Mouse (Mus musculus) kidney, embryonic 16.5 days (tissue): ENCODE results near the gene Gbe1. TPM values are rescaled to one million over a fixed set of nuclear protein-coding genes. Genes with fewer than 3 reads are reported as not detected.
A peak's percentile ranks its signal among the peaks of the same experiment; 100 is the strongest.

Experiments used
- ATAC-seq: fragments of 200-750 bp; cut with Nextera tagmentation; 2 replicates; pipeline ENCODE4 v1.8.0; 2017; ENCODE audit warnings: moderate TSS enrichment; ENCODE audit not compliant: low FRiP score, low TSS enrichment
- H3K27ac ChIP-seq: fragments of 300-500 bp; sonication (generic); 2 replicates; pipeline ENCODE4 v1.5.1; 2014; ENCODE audit warnings: low read length
- H3K27me3 ChIP-seq: fragments of 300-500 bp; sonication (generic); 2 replicates; pipeline ENCODE4 v1.6.1; 2014; ENCODE audit warnings: low read length, control low read depth, mixed read lengths; ENCODE audit not compliant: insufficient read depth
- H3K36me3 ChIP-seq: fragments of 300-500 bp; sonication (generic); 2 replicates; pipeline ENCODE4 v1.6.1; 2014; ENCODE audit warnings: low read length, control low read depth, mixed read lengths; ENCODE audit not compliant: insufficient read depth
- H3K4me1 ChIP-seq: fragments of 300-500 bp; sonication (generic); 2 replicates; pipeline ENCODE4 v1.6.1; 2014; ENCODE audit warnings: low read length, control low read depth, mixed read lengths; ENCODE audit not compliant: insufficient read depth
- H3K4me2 ChIP-seq: fragments of 300-500 bp; sonication (generic); replicated peaks from 2 replicates; pipeline ENCODE4 v1.6.1; 2014; ENCODE audit warnings: low read depth, low read length
- H3K4me3 ChIP-seq: fragments of 300-500 bp; sonication (generic); 2 replicates; pipeline ENCODE4 v1.5.1; 2014; ENCODE audit warnings: mild to moderate bottlenecking, low read length
- H3K9ac ChIP-seq: fragments of 300-500 bp; sonication (generic); replicated peaks from 2 replicates; pipeline ENCODE4 v1.6.1; 2014; ENCODE audit warnings: low read length
- H3K9me3 ChIP-seq: fragments of 300-500 bp; sonication (generic); 2 replicates; pipeline ENCODE4 v1.6.1; 2016; ENCODE audit warnings: low read length, control low read depth
- WGBS: fragments of 180-500 bp; shearing (Covaris S2); extraction: QIAGEN DNeasy Blood & Tissue Kit; methylation state at CpG from one replicate; pipeline ENCODE4 v1.1.7; 2014; 5-methylcytosine and 5-hydroxymethylcytosine counted together
- polyA plus RNA-seq: library from polyadenylated mRNA; unstranded; fragments of >200 nt; fragmentation: Nextera tagmentation; extraction: Ambion mirVana; gene quantifications from 2 replicates; pipeline ENCODE4 v1.2.1, GENCODE M21; 2015

The Gbe1 gene
- polyA plus RNA-seq, 1 experiment from 2014 or later: 30.1 TPM

DNA sequence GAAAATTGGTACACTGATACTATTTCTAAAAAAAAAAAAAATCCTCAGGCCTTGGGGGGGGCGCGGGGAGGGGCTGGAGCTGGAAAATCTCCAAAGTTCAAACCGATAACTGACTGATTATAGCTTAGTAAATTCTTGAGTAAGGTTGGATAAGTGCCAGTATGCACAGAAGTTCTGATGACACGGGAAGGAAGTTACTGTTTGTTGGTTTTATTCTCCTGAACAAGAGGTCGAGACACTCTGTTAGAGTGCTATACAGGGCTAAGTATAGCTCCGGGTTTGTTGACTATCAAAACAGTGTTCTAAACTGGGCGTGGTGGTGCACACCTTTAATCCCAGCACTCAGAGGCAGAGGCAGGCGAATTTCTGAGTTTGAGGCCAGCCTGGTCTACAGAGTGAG, 36.3 kb downstream of the Gbe1 start:
- H3K27me3 ChIP-seq: no peaks in the 10 kb centered on the region
- no peaks in the 10 kb centered on the region for H3K9me3 ChIP-seq
- H3K27ac ChIP-seq: no peak overlapping the region
- no peak overlapping the region for H3K9ac ChIP-seq
- no peak overlapping the region for H3K4me2 ChIP-seq
- 0 out of 2 replicates have a peak, but pooled peaks cover 5% of the 10 kb centered on the region for H3K4me1 ChIP-seq
- no peak overlapping the region for H3K4me3 ChIP-seq
- no peaks in the 10 kb centered on the region for H3K36me3 ChIP-seq
- ATAC-seq: no peak
- WGBS: 54% methylated on average over 8 of the region's 8 CpGs

- H3K36me3 ChIP-seq: no peaks in the 10 kb centered on the region
- 0 out of 2 replicates have a peak overlapping the region, but pooled peaks have one; percentile 35 for H3K9ac ChIP-seq
- H3K4me1 ChIP-seq: 0 out of 2 replicates have a peak, but pooled peaks cover 5% of the 10 kb centered on the region
- H3K9me3 ChIP-seq: no peaks in the 10 kb centered on the region
- H3K27ac ChIP-seq: peak overlapping the region; percentile 63
- peak overlapping the region; percentile 20; the same call in 1 of the 2 replicates for H3K4me3 ChIP-seq
- H3K27me3 ChIP-seq: no peaks in the 10 kb centered on the region
- WGBS: 19% methylated on average over 11 of the region's 11 CpGs
- peak overlapping the region; percentile 41 for H3K4me2 ChIP-seq
- peak; percentile 96 for ATAC-seq
Observed at GRCm38 (mm10) chr16:70351641-70352280, 38.0 kb downstream of the Gbe1 start.

DNA sequence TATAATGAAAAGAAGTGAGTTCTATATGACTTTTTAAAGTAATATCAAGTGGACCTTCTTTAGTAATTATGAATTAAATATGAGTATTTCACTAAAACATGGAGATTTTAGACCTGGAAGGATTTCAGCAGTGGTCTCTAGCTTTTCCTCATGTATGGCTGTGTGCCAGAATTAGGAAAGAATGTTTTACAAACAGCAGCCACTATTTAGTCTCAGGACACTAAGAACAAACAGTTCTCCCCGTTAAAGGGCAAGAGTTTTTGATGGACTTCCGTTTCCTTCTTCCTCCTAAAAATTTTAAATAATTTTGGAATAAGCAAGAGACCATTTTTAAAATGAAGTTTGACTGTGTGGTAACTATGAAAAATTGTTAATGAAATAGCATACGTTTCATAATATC, 38.8 kb downstream of the Gbe1 start:
- Histone ChIP-seq H3K4me2 (no peak overlapping the region), H3K27ac (no peak overlapping the region), H3K27me3 (no peaks in the 10 kb centered on the region), H3K9ac (no peak overlapping the region), H3K4me1 (0 out of 2 replicates have a peak, but pooled peaks cover 5% of the 10 kb centered on the region), H3K4me3 (no peak overlapping the region), H3K36me3 (no peaks in the 10 kb centered on the region), H3K9me3 (no peaks in the 10 kb centered on the region)
- 41% methylated on average over 3 of the region's 3 CpGs for WGBS
- ATAC-seq: no peak

DNA sequence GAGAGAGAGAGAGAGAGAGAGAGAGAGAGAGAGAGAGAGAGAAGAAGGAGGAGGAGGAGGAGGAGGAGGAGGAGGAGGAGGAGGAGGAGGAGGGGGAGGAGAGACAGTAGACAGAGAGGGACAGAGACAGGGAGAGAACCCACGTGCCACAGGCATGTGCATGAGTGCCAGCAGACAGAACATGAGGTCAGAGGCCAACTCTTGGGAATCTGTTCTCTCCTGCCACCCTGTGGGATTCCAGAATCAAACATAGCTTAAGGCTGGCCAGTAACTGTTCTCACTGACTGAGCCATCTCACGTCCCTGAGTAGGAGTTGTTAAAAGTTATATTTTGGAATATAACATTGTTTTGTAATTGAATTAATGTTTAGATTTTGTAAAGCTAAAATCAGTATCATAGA, 39.3 kb downstream of the Gbe1 start:
- H3K9ac ChIP-seq: no peak overlapping the region
- no peak overlapping the region for H3K4me3 ChIP-seq
- peak; percentile 67; the same call in 1 of the 2 replicates for ATAC-seq
- H3K9me3 ChIP-seq: no peaks in the 10 kb centered on the region
- no peaks in the 10 kb centered on the region for H3K36me3 ChIP-seq
- 32% methylated on average over 2 of the region's 2 CpGs for WGBS
- no peaks in the 10 kb centered on the region for H3K27me3 ChIP-seq
- no peak overlapping the region for H3K4me2 ChIP-seq
- H3K27ac ChIP-seq: no peak overlapping the region
- 0 out of 2 replicates have a peak, but pooled peaks cover 5% of the 10 kb centered on the region for H3K4me1 ChIP-seq

DNA sequence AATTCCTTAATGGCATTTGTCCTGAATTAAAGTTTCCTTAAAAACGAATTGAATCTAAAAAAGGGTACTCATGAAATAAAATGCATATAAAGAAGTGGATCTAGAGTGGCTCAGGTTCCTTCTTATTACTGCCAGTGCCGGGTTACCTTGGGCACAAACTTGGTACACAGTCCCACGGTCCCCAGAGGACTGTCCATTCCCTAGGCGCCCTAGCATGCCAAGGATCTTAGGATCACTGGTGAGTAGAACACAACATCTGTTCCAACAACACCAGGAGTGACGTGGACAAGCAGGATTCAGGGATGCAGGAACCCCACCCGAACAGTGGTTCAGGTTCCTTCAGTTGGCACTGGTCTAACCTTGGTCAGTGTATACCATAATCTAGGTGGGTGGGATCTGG, 44.6 kb downstream of the Gbe1 start:
- H3K36me3 ChIP-seq: peaks cover 14% of the 10 kb centered on the region; the same call in 1 of the 2 replicates
- no peak overlapping the region for H3K9ac ChIP-seq
- H3K4me3 ChIP-seq: no peak overlapping the region
- no peak for ATAC-seq
- no peaks in the 10 kb centered on the region for H3K27me3 ChIP-seq
- no peaks in the 10 kb centered on the region for H3K4me1 ChIP-seq
- H3K27ac ChIP-seq: no peak overlapping the region
- WGBS: 91% methylated on average over 6 of the region's 6 CpGs
- no peak overlapping the region for H3K4me2 ChIP-seq
- H3K9me3 ChIP-seq: peaks cover 8% of the 10 kb centered on the region

DNA sequence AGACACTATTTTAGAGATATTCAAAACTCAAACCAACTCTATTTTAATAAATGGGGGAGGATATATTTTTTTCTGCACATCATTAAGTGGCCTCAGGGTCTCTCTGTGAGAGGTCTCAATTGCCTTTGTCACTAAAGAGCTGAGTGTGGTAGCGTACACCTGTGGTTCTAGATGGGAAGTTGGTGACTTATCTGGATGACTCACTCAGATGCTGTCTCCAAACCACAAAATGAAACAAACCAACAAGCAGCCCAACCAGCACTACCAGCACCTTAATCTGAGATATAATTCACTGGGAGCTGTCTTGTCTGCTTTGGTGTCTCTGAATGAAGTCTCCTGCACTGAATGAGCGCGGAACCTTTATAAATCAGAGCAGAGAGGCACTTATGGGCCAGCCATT, 51.5 kb downstream of the Gbe1 start:
- Histone ChIP-seq H3K27me3 (no peaks in the 10 kb centered on the region), H3K9me3 (no peaks in the 10 kb centered on the region), H3K4me2 (no peak overlapping the region), H3K27ac (no peak overlapping the region), H3K4me1 (no peaks in the 10 kb centered on the region), H3K9ac (no peak overlapping the region), H3K36me3 (peaks cover 7% of the 10 kb centered on the region; the same call in 1 of the 2 replicates), H3K4me3 (no peak overlapping the region)
- WGBS: 91% methylated on average over 3 of the region's 3 CpGs
- no peak for ATAC-seq

DNA sequence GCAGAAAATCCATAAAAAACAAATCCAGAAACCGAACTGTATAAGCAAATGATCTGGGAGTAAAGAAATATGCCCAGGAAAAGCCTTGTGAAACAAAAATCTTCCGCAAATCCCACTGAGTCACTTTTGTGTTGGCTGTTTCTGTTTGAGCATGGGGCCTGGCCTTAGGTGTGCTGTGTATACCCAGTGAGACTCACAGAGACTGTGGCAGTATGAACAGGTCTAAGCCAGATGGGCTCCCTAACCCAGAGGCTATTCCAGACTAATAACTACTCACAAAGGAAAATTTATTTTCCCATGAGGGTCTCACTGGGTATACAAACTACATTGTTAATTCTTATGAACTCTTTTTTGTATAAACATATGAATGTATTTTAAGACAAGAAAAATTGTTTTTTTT, 67.3 kb downstream of the Gbe1 start:
- ATAC-seq: no peak
- no peak overlapping the region for H3K27ac ChIP-seq
- H3K36me3 ChIP-seq: no peaks in the 10 kb centered on the region
- no peaks in the 10 kb centered on the region for H3K27me3 ChIP-seq
- no peak overlapping the region for H3K4me3 ChIP-seq
- no peaks in the 10 kb centered on the region for H3K9me3 ChIP-seq
- 87% methylated on average over 2 of the region's 2 CpGs for WGBS
- H3K4me1 ChIP-seq: no peaks in the 10 kb centered on the region
- no peak overlapping the region for H3K4me2 ChIP-seq
- H3K9ac ChIP-seq: no peak overlapping the region

DNA sequence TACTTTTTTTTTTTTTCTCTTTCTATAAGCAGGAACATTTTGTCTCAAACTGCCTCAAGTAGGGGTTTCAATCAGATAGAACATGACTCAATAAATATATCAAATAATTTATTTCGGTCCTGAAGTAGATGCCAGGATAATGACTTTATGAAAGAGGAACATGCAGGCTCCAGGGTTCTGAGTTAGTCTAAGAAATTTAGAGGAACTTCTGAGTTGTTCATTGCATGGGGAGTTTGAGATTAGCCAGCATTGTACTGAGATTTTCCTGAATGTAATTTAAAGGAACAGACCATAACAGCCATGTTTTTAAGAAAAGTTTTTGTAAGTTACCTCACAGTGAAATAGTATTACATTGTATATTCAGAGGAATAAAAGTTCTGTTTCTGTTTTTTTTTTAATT, 71.7 kb downstream of the Gbe1 start:
- no peak overlapping the region for H3K9ac ChIP-seq
- no peaks in the 10 kb centered on the region for H3K36me3 ChIP-seq
- H3K4me2 ChIP-seq: no peak overlapping the region
- no peak for ATAC-seq
- H3K4me1 ChIP-seq: no peaks in the 10 kb centered on the region
- no peaks in the 10 kb centered on the region for H3K9me3 ChIP-seq
- H3K27ac ChIP-seq: no peak overlapping the region
- no peaks in the 10 kb centered on the region for H3K27me3 ChIP-seq
- 89% methylated on average over 1 of the region's 1 CpGs for WGBS
- H3K4me3 ChIP-seq: no peak overlapping the region

- ATAC-seq: no peak
- no peaks in the 10 kb centered on the region for H3K4me1 ChIP-seq
- no peak overlapping the region for H3K4me3 ChIP-seq
- no peak overlapping the region for H3K27ac ChIP-seq
- H3K4me2 ChIP-seq: no peak overlapping the region
- no peak overlapping the region for H3K9ac ChIP-seq
- no peaks in the 10 kb centered on the region for H3K9me3 ChIP-seq
- H3K36me3 ChIP-seq: no peaks in the 10 kb centered on the region
- no peaks in the 10 kb centered on the region for H3K27me3 ChIP-seq
- whole genome bisulfite sequencing: 96% methylated on average over 2 of the region's 2 CpGs
Observed at GRCm38 (mm10) chr16:70387385-70387784, 73.6 kb downstream of the Gbe1 start.

DNA sequence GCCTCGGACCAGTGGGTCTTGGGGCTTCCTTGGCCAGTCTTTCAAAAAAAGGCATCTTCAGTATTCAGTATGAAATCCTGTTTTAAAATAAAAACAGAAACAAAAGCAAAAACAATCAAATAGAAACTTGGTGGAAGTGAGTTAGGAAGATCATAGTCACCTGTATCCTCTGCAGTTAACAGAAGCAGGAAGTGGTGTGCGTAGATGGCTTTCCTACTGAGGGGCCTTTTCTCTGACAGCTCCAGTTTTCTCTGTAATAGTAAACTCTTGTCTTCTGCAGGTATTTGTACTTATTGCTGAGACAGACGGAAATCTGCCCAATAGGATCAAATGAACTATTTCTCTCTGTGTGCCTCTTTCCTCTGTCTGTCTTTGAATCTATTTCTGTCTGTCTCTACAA, 81.5 kb downstream of the Gbe1 start:
- no peaks in the 10 kb centered on the region for H3K27me3 ChIP-seq
- ATAC-seq: no peak
- no peaks in the 10 kb centered on the region for H3K4me1 ChIP-seq
- no peak overlapping the region for H3K4me3 ChIP-seq
- no peak overlapping the region for H3K27ac ChIP-seq
- 76% methylated on average over 3 of the region's 3 CpGs for WGBS
- no peak overlapping the region for H3K9ac ChIP-seq
- no peaks in the 10 kb centered on the region for H3K9me3 ChIP-seq
- no peaks in the 10 kb centered on the region for H3K36me3 ChIP-seq
- no peak overlapping the region for H3K4me2 ChIP-seq
